Mouse (Mus musculus): Measurements from ENCODE around the gene Zc3h14. TPM values are rescaled to one million over a fixed set of nuclear protein-coding genes. Genes with fewer than 3 reads are reported as not detected.

The Zc3h14 gene
- total and polyA plus RNA-seq, 3 experiments, result 89.2 to 173 (median 120) TPM

- dilution Hi-C loops (cut with MboI; ENCODE audit: extremely low pct_ligation_motif_present, extremely low pct_unique_long_range_greater_than_20kb, low sequenced_read_pairs), result no loop called here
- H3K4me1 ChIP-seq (ENCODE audit: control insufficient read depth in 1 of 2, insufficient read depth in 2 of 2), result no peaks in the 10 kb centered on the region
- in situ Hi-C loops (cut with MboI; ENCODE audit: low pct_ligation_motif_present, low pct_unique_long_range_greater_than_20kb, low sequenced_read_pairs), result no loop called here
- peaks cover 39 to 91% of the 10 kb centered on the region in 2 experiments for H3K36me3 ChIP-seq (replicated peaks in 1 of 2; ENCODE audit: control insufficient read depth in 1 of 2, insufficient read depth in 1 of 2, low read length in 1 of 2)
- no peak overlapping the region for H3K4me2 ChIP-seq (ENCODE audit: insufficient read depth, low read depth, poor library complexity, severe bottlenecking)
- no peaks in the 10 kb centered on the region; the same call in none of the 2 replicates for H3K79me2 ChIP-seq (replicated peaks; ENCODE audit: control insufficient read depth, extremely low read depth, insufficient read depth, poor library complexity, severe bottlenecking)
- DNase-seq (ENCODE audit: extremely low read depth), result no peak
- H3K4me3 ChIP-seq (replicated peaks in 1 of 3; ENCODE audit: low read depth in 2 of 3, low read length in 2 of 3, poor library complexity in 1 of 3), result no peak overlapping the region
- no peak overlapping the region for H3K27ac ChIP-seq (ENCODE audit: insufficient read depth, low read depth)
- H3K9me3 ChIP-seq (replicated peaks; ENCODE audit: low read length), result no peaks in the 10 kb centered on the region
- H3K9ac ChIP-seq (ENCODE audit: insufficient read depth, low read depth), result no peak overlapping the region
- TF ChIP-seq USF1 (IDR thresholded peaks at IDR 0.05; ENCODE audit: low read depth, low read length) (no peak), EP300 (IDR thresholded peaks at IDR 0.05; ENCODE audit: low read length) (no peak), PAX5 (IDR thresholded peaks at IDR 0.05; ENCODE audit: low read length) (no peak), MAFK (IDR thresholded peaks at IDR 0.05; ENCODE audit: insufficient replicate concordance, low read length) (no peak), ETS1 (conservative IDR thresholded peaks at IDR 0.05; ENCODE audit: low read depth, low read length) (no peak), MAZ (IDR thresholded peaks at IDR 0.05; ENCODE audit: low read depth, low read length) (no peak), TBP (conservative IDR thresholded peaks at IDR 0.05; ENCODE audit: low read depth, low read length) (no peak), JUND (conservative IDR thresholded peaks at IDR 0.05; ENCODE audit: low read depth, low read length) (no peak)
- H3K27me3 ChIP-seq (replicated peaks), result no peaks in the 10 kb centered on the region
These were observed 19.5 kb downstream of the Zc3h14 start for GRCm38 (mm10) chr12:98766241-98766640.

DNA sequence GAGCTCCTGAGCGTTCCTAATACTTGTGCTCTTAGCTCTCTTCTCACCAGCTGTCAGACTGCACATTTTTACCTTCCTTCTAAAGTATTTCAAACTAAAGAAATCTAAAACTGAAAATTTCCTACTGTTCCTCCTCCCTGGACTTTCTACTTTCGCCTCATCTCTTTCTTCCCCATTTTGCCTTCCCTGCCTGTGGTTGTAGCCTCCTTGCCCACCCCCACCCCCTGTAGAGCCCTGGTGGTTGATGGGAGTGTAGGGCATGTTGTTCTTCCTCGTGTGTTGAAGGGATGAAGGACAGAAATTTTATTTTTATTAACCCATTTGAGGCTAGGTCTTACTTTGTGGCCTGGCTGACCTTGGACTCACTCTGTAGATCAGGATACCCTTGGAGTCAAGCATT is 30.7 kb downstream of the Zc3h14 start:
- H3K9ac ChIP-seq (ENCODE audit: insufficient read depth, low read depth), result no peak overlapping the region
- no peaks in the 10 kb centered on the region for H3K9me3 ChIP-seq (replicated peaks; ENCODE audit: low read length)
- no peak overlapping the region for H3K4me2 ChIP-seq (ENCODE audit: insufficient read depth, low read depth, poor library complexity, severe bottlenecking)
- no peaks in the 10 kb centered on the region for H3K27me3 ChIP-seq (replicated peaks)
- H3K27ac ChIP-seq (ENCODE audit: insufficient read depth, low read depth), result no peak overlapping the region
- TF ChIP-seq NRF1 (IDR thresholded peaks at IDR 0.05; ENCODE audit: low read depth, low read length) (no peak), E2F4 (IDR thresholded peaks at IDR 0.05; ENCODE audit: insufficient replicate concordance, low read depth, low read length) (no peak), MXI1 (IDR thresholded peaks at IDR 0.05; ENCODE audit: low read depth, low read length) (no peak), ZNF384 (IDR thresholded peaks at IDR 0.05; ENCODE audit: low read depth, low read length) (no peak)
- dilution Hi-C loops (cut with MboI; ENCODE audit: extremely low pct_ligation_motif_present, extremely low pct_unique_long_range_greater_than_20kb, low sequenced_read_pairs), result no loop called here
- H3K4me1 ChIP-seq (ENCODE audit: control insufficient read depth in 1 of 2, insufficient read depth in 2 of 2), result peaks cover 0 to 5% of the 10 kb centered on the region in 2 experiments; a peak in 1 of 4 replicates
- H3K4me3 ChIP-seq (replicated peaks in 1 of 3; ENCODE audit: low read depth in 2 of 3, low read length in 2 of 3, poor library complexity in 1 of 3), result no peak overlapping the region
- DNase-seq (ENCODE audit: extremely low read depth), result no peak
- peaks cover 63 to 87% of the 10 kb centered on the region in 2 experiments for H3K36me3 ChIP-seq (replicated peaks in 1 of 2; ENCODE audit: control insufficient read depth in 1 of 2, insufficient read depth in 1 of 2, low read length in 1 of 2)
- no peaks in the 10 kb centered on the region for H3K79me2 ChIP-seq (replicated peaks; ENCODE audit: control insufficient read depth, extremely low read depth, insufficient read depth, poor library complexity, severe bottlenecking)
- in situ Hi-C loops (cut with MboI; ENCODE audit: low pct_ligation_motif_present, low pct_unique_long_range_greater_than_20kb, low sequenced_read_pairs), result no loop called here

DNA sequence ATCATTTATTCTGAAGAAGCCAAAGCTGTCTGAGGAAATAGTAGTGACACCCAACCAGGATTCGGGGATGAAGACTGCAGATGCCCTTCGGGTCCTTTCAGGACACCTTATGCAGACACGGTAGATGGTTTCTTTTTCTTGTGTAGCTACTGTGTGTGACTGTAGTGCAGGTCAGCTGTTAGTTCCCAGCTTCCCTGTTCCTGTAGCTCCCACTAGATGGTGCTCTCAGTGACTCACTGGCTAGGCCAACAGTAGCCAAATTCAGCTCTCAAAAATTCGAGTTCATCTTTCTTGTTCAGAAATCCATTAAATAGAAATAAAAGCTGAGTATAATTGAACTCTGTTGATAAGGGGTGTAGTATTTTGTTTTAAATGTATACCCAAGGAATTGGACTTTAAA is 32.4 kb downstream of the Zc3h14 start:
- Histone ChIP-seq H3K36me3 (replicated peaks in 1 of 2; ENCODE audit: control insufficient read depth in 1 of 2, insufficient read depth in 1 of 2, low read length in 1 of 2) (peaks cover 66 to 90% of the 10 kb centered on the region in 2 experiments), H3K79me2 (replicated peaks; ENCODE audit: control insufficient read depth, extremely low read depth, insufficient read depth, poor library complexity, severe bottlenecking) (no peaks in the 10 kb centered on the region), H3K9me3 (replicated peaks; ENCODE audit: low read length) (no peaks in the 10 kb centered on the region), H3K27me3 (replicated peaks) (no peaks in the 10 kb centered on the region), H3K4me2 (ENCODE audit: insufficient read depth, low read depth, poor library complexity, severe bottlenecking) (no peak overlapping the region), H3K4me3 (replicated peaks in 1 of 3; ENCODE audit: low read depth in 2 of 3, low read length in 2 of 3, poor library complexity in 1 of 3) (no peak overlapping the region), H3K9ac (ENCODE audit: insufficient read depth, low read depth) (no peak overlapping the region), H3K27ac (ENCODE audit: insufficient read depth, low read depth) (no peak overlapping the region), H3K4me1 (ENCODE audit: control insufficient read depth in 1 of 2, insufficient read depth in 2 of 2) (peaks cover 0 to 5% of the 10 kb centered on the region in 2 experiments; a peak in 1 of 4 replicates)
- dilution Hi-C loops (cut with MboI; ENCODE audit: extremely low pct_ligation_motif_present, extremely low pct_unique_long_range_greater_than_20kb, low sequenced_read_pairs), result no loop called here
- in situ Hi-C loops (cut with MboI; ENCODE audit: low pct_ligation_motif_present, low pct_unique_long_range_greater_than_20kb, low sequenced_read_pairs), result no loop called here
- DNase-seq (ENCODE audit: extremely low read depth), result peak; percentile 35
- TF ChIP-seq MYC (IDR thresholded peaks at IDR 0.05; ENCODE audit: low read depth, low read length), result no peak
- TF ChIP-seq JUND (conservative IDR thresholded peaks at IDR 0.05; ENCODE audit: low read depth, low read length), result no peak
- no peak for TF ChIP-seq JUN (IDR thresholded peaks at IDR 0.05; ENCODE audit: insufficient read depth, low read depth, low read length)
- no peak for TF ChIP-seq MXI1 (IDR thresholded peaks at IDR 0.05; ENCODE audit: low read depth, low read length)
- peak; percentile 27 for TF ChIP-seq RAD21 (IDR thresholded peaks at IDR 0.05; ENCODE audit: low read depth, low read length)
- TF ChIP-seq MAX (IDR thresholded peaks at IDR 0.05; ENCODE audit: low read length), result no peak
- TF ChIP-seq CTCF (conservative IDR thresholded peaks at IDR 0.05 in 1 of 2, IDR thresholded peaks at IDR 0.05 in 1 of 2; ENCODE audit: low read depth in 2 of 2, low read length in 2 of 2), result peak; percentile 34 to 68; a peak in 3 of 4 replicates
- peak; percentile 41 for TF ChIP-seq SMC3 (IDR thresholded peaks at IDR 0.05; ENCODE audit: low read depth, low read length)
- no peak for TF ChIP-seq TBP (conservative IDR thresholded peaks at IDR 0.05; ENCODE audit: low read depth, low read length)
- 0 out of 2 replicates have a peak, but pooled peaks have one; percentile 12 for TF ChIP-seq ELF1 (IDR thresholded peaks at IDR 0.05; ENCODE audit: low read depth, low read length)
- no peak for TF ChIP-seq TCF12 (IDR thresholded peaks at IDR 0.05; ENCODE audit: low read depth, low read length)
- no peak for TF ChIP-seq IRF4 (IDR thresholded peaks at IDR 0.05; ENCODE audit: low read depth, low read length)
- TF ChIP-seq HCFC1 (IDR thresholded peaks at IDR 0.05; ENCODE audit: low read depth, low read length), result no peak
- no peak for TF ChIP-seq ZMIZ1 (IDR thresholded peaks at IDR 0.05; ENCODE audit: low read depth, low read length)
- TF ChIP-seq BHLHE40 (IDR thresholded peaks at IDR 0.05; ENCODE audit: low read depth, low read length), result no peak
- TF ChIP-seq ZC3H11A (IDR thresholded peaks at IDR 0.05; ENCODE audit: low read depth, low read length), result no peak
- no peak for TF ChIP-seq MEF2A (IDR thresholded peaks at IDR 0.05; ENCODE audit: borderline replicate concordance, low read depth, low read length)
- TF ChIP-seq MAFK (IDR thresholded peaks at IDR 0.05; ENCODE audit: insufficient replicate concordance, low read length), result no peak
- TF ChIP-seq ETS1 (conservative IDR thresholded peaks at IDR 0.05; ENCODE audit: low read depth, low read length), result no peak
